Mouse (Mus musculus): ENCODE results near the gene Cdc14a.

Gene Cdc14a

DNA sequence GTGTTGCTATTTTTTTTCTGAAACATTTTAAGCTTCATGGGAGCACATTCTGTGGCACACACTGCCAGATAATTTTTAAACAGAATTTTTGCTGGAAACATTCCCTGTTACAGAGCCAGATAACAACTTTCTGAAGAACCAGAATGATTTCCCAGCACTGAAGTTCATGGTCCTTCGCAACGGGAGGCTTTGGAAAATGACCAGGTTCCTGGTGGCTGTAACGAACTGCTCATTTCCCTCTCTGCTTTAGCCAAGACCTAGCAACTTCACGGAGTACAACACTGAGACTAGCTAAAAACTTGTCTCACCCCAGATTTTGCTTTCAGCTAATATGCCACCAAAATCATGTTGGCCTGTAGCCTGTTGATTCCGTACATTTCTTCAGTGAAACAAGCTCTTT is 160.8 kb downstream of the Cdc14a start:
- DNase-seq: no peak

DNA sequence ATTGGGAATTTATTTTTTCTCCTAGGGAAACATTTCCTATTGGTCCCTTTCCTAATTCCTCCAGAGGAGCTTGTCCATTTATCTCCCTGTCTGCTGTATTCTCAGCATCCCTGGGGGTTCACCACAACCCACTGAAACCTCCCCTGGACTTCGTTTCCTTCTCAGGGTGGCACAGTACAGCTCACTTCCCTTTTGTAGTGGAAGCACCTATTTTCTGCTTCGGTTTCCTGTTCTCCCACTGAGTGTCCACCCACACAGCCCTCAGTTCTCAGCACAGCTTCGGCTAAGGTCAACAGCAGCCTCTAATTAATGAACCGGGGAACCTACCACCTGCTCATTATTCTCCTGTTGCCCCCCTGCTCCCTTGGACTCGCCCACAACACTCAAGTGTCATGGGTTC is 167.7 kb downstream of the Cdc14a start:
- no peak for DNase-seq

DNA sequence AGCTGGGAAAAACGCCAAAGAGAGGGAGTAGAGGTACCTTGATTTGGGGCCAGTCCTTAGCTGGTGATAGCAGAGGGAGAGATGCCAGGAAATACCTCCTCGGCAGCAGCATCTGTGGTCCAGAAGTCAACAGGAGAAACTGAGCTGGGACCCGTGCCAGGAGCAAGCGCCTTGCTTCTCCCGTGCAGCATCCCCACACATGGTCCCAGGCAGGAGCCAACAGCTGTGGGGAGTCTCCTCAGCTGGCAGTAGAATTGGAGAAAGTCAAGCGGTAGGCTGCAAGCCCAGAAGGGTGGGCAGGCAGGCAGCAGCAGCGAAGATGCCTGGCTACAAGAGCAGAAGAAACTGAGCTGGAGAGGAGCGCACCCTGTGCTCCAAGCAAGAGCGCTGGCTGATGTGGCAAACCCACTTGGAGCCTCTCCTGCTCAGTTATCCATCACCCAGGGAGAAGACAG is 170.7 kb downstream of the Cdc14a start, which contains the start of gene Gpr88:
TSS of gene Gpr88 (minus strand) at position 427 of the 455 bp plus-strand sequence.
- DNase-seq: no peak

DNA sequence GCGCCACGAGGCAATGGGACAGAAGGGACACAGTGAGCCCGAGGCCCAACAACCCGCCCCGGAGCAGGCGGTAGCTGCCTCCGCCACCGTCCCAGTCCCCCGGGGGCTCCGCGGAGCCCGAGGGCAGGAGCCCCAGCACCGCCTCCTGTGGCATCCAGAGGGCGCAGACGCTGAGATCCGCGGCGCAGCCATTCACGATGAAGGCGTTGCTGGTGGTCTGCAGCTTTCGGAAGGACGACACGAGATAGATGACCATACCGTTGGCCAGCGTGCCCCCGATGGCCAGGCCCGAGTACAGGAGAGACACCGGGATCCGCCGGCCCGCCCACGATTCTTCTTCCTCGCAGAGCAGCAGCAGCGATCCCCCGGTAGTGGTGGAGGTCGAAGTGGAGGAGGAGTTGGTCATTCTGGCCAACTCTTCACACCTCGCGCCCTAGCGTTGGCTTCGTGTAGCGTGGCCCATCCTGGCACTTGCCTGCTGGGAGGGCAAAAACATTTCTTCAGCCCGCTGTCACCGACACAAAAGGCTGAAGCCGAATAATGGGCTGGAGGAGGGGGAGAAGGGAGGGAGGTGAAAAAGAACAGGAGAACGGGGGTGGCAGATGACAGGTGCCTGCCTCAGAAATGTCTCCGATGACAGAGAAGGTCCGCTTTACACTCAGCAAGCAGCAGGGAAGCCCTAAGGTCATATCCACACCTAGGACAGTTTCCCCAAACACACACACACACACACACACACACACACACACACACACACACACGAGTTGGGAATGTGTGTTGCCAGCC is 171.4 kb downstream of the Cdc14a start:
- DNase-seq: no peak

DNA sequence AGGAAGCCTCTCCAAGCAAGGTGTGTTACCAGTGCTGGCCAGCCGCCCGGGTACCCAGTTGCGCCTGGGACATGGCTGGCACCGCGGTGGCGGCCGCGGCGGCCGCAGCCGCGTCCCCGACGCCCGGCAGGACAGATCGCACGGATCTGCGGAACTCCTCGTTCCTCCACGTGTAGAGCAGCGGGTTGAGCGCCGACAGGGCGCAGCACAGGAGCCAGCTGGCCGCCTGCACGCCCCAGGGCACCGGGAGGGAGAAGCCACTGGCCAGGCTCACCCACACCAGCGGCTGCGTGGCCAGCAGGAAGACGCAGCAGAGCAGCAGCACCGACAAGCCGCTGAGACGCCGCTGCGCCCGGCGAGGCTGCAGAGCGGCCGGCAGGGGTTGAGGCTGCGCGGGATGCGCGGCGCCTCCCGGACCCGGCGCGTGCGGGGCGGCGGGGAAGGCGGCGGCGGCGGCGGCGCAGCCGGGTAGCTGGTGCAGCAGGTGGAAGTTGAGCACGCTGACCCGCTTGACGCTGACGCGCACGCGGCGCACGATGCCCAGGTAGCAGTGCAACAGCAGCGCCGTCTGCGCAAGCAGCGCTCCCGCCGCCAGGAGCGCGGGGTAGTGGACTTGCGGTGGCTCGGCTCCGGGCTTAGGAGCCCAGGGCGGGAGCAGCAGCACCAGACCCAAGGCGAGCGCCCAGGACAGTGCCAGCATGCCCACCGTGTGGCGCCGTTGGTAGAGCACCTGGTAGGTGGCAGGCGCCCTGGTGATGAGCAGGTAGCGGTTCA is 172.2 kb downstream of the Cdc14a start:
- no peak for DNase-seq

DNA sequence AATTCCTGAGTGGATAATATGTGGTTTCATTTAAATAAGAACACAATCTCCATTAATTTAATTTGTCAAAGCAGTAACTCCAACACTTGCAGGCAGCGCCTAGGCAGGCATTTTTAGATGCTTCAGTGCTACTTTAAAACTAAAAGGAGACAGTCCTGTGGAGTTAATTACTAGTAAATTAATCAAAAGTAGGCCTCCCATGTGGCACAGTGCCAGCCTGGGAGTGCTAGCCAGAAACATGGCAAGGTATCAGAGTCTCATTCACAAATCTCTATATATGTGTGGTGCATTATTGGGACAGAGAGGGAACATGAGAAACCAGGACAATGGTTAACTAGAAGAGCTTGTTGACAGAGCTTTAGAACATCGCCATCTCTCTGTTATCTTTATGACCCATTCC is 174.8 kb downstream of the Cdc14a start:
- DNase-seq: no peak

DNA sequence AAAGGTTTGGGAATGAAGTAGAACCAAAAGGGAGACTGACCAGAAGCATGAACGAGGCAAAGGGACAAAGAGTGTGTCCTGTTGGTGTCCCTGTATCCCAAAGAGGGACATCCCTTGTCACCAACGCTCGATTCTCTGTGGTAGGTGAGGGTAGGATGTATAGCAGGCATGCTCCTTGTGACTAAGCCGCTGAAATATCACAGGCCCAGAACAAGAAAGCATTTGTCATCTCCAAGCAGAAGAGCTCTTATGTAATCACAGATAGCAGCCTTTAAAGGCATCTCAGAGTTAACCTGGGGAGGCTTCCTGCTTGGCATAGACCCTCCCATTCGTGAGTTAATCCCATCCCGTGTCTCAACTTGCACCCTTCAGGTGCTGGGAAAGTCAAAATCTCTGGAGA is 179.4 kb downstream of the Cdc14a start:
- no peak for DNase-seq

DNA sequence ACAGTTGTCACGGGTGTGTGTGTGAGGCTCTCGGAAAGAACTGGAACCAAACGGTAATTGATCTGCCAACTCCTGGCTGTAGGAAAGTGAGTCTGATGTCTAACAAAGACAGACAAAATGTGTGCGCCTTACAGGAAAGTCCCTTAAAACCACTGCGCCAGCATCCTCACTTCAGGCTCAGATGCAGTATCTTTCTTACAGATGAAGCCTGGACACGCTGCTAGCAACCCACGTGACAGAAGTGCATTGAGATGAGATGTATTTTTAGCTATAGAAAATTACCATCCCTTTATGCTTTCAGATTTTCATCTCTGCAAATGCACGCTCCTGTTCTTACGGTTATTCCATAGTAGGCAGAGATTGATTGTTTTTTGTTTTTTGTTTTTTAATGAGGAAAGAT is 181.1 kb downstream of the Cdc14a start:
- no peak for DNase-seq

DNA sequence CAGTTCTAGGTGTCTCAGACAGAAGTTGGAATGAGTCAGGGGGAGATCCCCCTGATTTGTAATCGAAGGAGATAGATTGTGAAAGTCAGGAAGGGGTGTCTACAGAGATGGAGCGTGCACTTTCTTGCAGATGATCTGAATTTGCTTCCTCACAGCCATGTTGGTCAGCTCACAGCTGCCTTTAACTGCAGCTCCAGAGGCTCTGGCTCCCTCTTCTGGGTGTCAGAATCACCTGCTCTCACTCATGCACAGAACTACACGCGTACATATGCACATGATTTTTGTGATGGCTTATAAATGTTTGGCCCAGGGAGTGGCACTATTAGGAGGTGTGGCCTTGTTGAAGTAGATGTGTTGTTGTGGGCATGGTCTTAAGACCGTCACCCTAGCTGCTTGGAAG is 186.3 kb downstream of the Cdc14a start:
- no peak for DNase-seq

DNA sequence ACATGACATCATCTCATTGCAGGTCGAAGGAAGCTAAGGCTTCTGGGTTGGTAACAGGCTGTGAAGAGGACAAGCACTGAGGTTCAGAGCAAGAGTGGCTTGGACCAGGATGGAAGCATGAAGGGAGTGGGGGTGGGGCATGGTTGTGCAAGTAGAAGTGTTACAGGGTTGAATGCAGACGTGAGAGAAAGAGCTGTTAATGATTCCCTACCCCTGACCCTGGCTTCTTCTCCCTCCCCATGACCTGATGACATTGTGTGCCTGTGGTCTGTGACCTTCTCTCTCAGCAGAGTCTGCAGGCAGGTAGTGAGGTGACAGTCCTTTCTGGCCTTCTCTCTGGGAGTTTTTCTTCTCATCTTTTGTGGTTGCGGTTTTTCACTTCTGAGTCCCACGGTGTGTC is 187.0 kb downstream of the Cdc14a start:
- no peak for DNase-seq

DNA sequence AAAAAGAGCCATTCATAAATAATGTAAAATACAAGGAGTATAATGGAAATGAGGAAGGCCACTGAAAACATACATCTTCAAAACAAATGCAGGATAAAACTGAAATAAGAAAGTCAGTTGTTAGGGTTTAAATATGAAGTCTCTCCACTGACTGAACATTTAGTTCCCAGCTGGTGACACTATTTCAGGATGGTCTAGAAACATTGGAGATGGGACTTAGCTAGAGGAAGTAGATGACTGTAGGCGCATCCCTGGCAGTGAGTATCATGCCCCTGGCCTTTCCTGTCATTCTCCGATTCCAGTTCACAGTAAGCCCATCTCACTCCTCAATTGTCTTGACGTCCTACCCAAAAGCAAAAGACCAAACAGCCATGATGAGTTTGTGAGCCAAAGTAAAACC is 190.3 kb downstream of the Cdc14a start:
- no peak for DNase-seq

DNA sequence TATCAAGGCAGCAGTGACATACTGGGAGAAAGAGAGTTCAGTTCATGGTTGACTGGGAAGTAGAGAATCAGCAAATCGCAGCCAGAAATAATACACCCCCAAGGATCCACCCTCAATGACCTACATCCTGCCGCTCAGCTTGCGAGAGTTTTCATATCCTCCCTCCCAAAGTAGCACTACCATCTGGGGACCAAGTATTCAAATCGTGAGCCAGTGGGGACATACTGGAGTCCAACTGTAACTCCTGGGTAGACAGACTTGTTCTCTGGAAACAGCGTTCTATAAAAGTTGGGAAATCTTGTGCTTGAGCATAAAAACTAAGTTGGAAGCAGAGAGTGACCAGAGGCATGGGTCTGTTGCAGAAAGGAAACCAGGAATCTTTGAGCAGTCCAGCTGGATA is 191.1 kb downstream of the Cdc14a start:
- no peak for DNase-seq

DNA sequence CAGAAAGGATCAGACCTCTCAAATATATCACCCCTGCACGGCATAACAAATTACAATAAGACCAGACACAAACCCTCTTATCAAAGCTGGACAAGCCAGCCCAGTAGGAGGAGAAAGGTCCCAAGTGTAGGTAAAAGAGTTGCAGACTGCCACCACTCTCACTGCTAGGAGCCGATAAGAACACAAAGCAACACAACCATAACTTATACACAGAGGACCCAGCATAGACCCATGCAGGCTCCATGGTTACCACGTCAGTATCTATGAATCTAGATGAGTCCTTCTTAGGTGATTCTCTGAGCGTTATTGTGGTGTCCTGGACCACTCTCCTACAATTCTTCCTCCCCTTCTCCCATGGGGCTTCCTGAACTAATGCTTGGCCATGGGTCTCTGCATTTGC is 194.5 kb downstream of the Cdc14a start:
- no peak for DNase-seq

DNA sequence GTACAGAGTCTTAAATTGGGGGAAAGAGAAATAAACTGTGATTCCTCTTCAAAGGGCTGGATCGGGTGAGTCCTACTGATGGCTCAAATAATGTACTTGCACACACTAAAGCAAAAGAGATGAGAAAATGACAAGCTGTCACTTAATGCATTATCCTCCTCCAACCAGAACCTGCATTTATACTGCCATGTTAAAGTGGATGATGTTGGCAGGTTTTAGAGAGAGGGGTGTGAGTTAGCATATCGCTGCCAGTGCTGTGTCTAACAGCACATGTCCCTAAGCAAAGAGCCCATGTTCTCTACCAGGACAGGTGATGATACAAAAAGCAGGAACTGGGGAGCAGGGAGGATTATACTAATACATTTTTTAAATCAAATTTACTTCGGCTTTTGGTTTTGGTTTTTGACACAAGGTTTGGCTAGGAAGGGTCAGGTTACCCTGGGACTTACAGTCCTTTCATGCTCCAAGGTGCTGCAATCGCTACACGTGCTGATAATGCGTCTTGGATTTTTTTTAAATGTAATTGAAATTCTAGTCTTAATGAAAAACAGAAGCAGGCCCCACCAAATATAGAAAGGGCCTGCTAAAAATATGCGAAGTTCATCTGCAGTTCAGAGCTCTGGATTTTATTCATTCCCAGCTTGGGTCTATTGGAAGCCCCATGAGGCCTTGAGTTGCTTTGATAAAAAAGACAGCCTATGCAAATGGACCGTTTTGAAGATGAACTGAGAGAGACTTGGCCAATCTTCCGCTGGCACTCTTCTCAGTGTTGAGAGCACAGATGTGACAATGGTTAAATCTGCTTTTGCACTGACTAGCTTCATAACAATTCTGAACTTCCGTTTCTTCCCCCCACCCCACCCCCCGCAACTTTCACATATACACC is 195.2 kb downstream of the Cdc14a start:
- no peak for DNase-seq

DNA sequence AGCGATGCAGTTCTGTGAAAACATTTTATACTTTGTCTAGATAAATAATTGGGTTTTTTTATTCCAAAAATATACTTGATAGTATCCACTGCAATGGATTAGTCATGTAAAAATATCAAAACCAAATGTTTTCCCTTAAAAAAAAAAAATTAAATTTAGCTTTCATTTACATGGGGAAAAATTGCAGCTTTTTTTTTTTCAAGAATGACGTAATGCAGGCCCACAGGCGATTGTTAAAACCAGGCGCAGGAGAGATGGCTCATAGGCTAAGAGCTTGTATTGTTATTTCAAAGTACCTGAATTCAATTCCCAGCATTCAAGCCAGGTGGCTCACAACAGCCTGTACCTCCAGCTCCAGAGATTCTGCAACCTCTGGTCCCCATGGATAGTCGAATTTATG is 196.4 kb downstream of the Cdc14a start:
- no peak for DNase-seq

DNA sequence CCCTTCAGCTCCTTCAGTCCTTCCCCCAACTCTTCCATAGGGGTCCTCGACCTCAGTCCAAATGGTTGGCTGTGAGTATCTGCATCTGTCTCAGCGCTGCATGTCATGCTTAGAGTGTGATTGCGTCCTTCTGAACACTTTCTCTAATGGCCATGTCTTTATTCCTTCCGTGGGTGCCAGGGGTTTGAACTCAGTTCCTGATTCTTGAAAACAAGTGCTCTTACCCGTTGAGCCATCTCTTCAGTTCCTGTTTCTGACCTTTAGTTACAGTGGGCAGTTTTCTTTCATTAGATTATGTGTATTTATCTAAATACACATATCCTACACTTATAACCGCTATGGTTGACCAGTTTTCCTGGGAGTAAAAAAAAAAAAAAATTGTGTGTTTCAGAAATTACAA is 196.9 kb downstream of the Cdc14a start:
- DNase-seq: no peak

Data from thymus, postnatal 14 days (tissue).